Mouse (Mus musculus): ENCODE data around the gene Fam19a2.

Gene Fam19a2

GRCm38 (mm10) chr10:123263876-123264309, at the start of gene Fam19a2:
Fam19a2 (plus strand) TSS chr10:123263996.
- peak; percentile 21 to 80 for DNase-seq (ENCODE audit: inconsistent age in 2 of 2, low spot score in 1 of 2)

- DNase-seq (ENCODE audit: inconsistent age in 2 of 2, low spot score in 1 of 2), result no peak
These were observed 41.0 kb upstream of the Fam19a2 start for GRCm38 (mm10) chr10:123222785-123223184.

- no peak for DNase-seq (ENCODE audit: inconsistent age in 2 of 2, low spot score in 1 of 2)
These were observed 34.4 kb upstream of the Fam19a2 start for GRCm38 (mm10) chr10:123229420-123229819.

- DNase-seq (ENCODE audit: inconsistent age in 2 of 2, low spot score in 1 of 2), result no peak
These were observed 15.7 kb upstream of the Fam19a2 start for GRCm38 (mm10) chr10:123248063-123248462.

- DNase-seq (ENCODE audit: inconsistent age in 2 of 2, low spot score in 1 of 2), result no peak
These were observed 11.9 kb upstream of the Fam19a2 start for GRCm38 (mm10) chr10:123251904-123252303.

GRCm38 (mm10) chr10:123254299-123254698, 9.5 kb upstream of the Fam19a2 start:
- DNase-seq (ENCODE audit: inconsistent age in 2 of 2, low spot score in 1 of 2), result peak in 1 of 2 experiments; percentile 45

GRCm38 (mm10) chr10:123255674-123256348, 8.0 kb upstream of the Fam19a2 start:
- no peak for DNase-seq (ENCODE audit: inconsistent age in 2 of 2, low spot score in 1 of 2)

- peak; percentile 56 to 84 for DNase-seq (ENCODE audit: inconsistent age in 2 of 2, low spot score in 1 of 2)
These were observed 830 bp downstream of the Fam19a2 start for GRCm38 (mm10) chr10:123264461-123265191.

GRCm38 (mm10) chr10:123265241-123265790, 1.5 kb downstream of the Fam19a2 start:
- peak; percentile 8 to 34 for DNase-seq (ENCODE audit: inconsistent age in 2 of 2, low spot score in 1 of 2)

GRCm38 (mm10) chr10:123268568-123268967, 4.8 kb downstream of the Fam19a2 start:
- peak; percentile 49 to 80 for DNase-seq (ENCODE audit: inconsistent age in 2 of 2, low spot score in 1 of 2)

GRCm38 (mm10) chr10:123274554-123274953, 10.8 kb downstream of the Fam19a2 start:
- DNase-seq (ENCODE audit: inconsistent age in 2 of 2, low spot score in 1 of 2), result peak in 1 of 2 experiments; percentile 40

GRCm38 (mm10) chr10:123307300-123307699, 43.5 kb downstream of the Fam19a2 start:
- DNase-seq (ENCODE audit: inconsistent age in 2 of 2, low spot score in 1 of 2), result no peak

GRCm38 (mm10) chr10:123326271-123326670, 62.5 kb downstream of the Fam19a2 start:
- DNase-seq (ENCODE audit: inconsistent age in 2 of 2, low spot score in 1 of 2), result no peak

- peak in 1 of 2 experiments; percentile 23 for DNase-seq (ENCODE audit: inconsistent age in 2 of 2, low spot score in 1 of 2)
These were observed 77.5 kb downstream of the Fam19a2 start for GRCm38 (mm10) chr10:123341280-123341679.

GRCm38 (mm10) chr10:123342591-123343236, 78.9 kb downstream of the Fam19a2 start:
- peak in 1 of 2 experiments; percentile 52 for DNase-seq (ENCODE audit: inconsistent age in 2 of 2, low spot score in 1 of 2)

GRCm38 (mm10) chr10:123346301-123346700, 82.5 kb downstream of the Fam19a2 start:
- DNase-seq (ENCODE audit: inconsistent age in 2 of 2, low spot score in 1 of 2), result no peak

GRCm38 (mm10) chr10:123353667-123354066, 89.9 kb downstream of the Fam19a2 start:
- no peak for DNase-seq (ENCODE audit: inconsistent age in 2 of 2, low spot score in 1 of 2)

- DNase-seq (ENCODE audit: inconsistent age in 2 of 2, low spot score in 1 of 2), result no peak
These were observed 93.2 kb downstream of the Fam19a2 start for GRCm38 (mm10) chr10:123357010-123357409.

GRCm38 (mm10) chr10:123360492-123360891, 96.7 kb downstream of the Fam19a2 start:
- DNase-seq (ENCODE audit: inconsistent age in 2 of 2, low spot score in 1 of 2), result no peak

- DNase-seq (ENCODE audit: inconsistent age in 2 of 2, low spot score in 1 of 2), result no peak
These were observed 100.8 kb downstream of the Fam19a2 start for GRCm38 (mm10) chr10:123364628-123365027.

GRCm38 (mm10) chr10:123367152-123367864, 103.5 kb downstream of the Fam19a2 start:
- no peak for DNase-seq (ENCODE audit: inconsistent age in 2 of 2, low spot score in 1 of 2)
